Mouse (Mus musculus) neural tube, embryonic 12.5 days (tissue): ENCODE results near the gene Il4i1. TPM values are rescaled to one million over a fixed set of nuclear protein-coding genes. Genes with fewer than 3 reads are reported as not detected.

Experiments
- microRNA counts: library from miRNA; unstranded; fragments of <30 nt; microRNA quantifications from one replicate; lab custom pipeline; 2017
- microRNA-seq: library from miRNA; unstranded; fragments of <30 nt; microRNA quantifications from one replicate; pipeline ENCODE4, GENCODE M21; 2017
- polyA plus RNA-seq: library from polyadenylated mRNA; unstranded; fragments of >200 nt; fragmentation: Nextera tagmentation; extraction: Ambion mirVana; gene quantifications from 2 replicates; pipeline ENCODE4 v1.2.1, GENCODE M21; 2016

Gene Il4i1
- polyA plus RNA-seq, 1 experiment from 2014 or later: 1.5 TPM

MicroRNAs within 50 kb of the gene (microRNA counts, 519-probe panel; counts per million panel counts)
- 342 counts per million, percentile 67 among the panel's probes with 10 or more counts for microRNA mmu-miR-707 (lab: Ali Mortazavi, UCI)

Small RNAs within 50 kb of the gene (microRNA-seq; reads per million reads assigned to microRNA genes)
- gene Mir707: not detected

Other genes starting within 250 kb of the Il4i1 start
- 0.74 and 1.5 TPM in 2 replicates for gene Napsa, start 244.0 kb upstream of the Il4i1 start, polyA plus RNA-seq
- gene Kcnc3, start 225.7 kb upstream of the Il4i1 start, polyA plus RNA-seq: 2.6 and 3.7 TPM in 2 replicates
- gene Myh14, start 145.5 kb upstream of the Il4i1 start, polyA plus RNA-seq: 2.5 and 3.4 TPM in 2 replicates
- not detected in 2 replicates for gene Izumo2, start 107.6 kb upstream of the Il4i1 start, polyA plus RNA-seq
- 35.2 and 37.8 TPM in 2 replicates for gene Vrk3, start 68.0 kb upstream of the Il4i1 start, polyA plus RNA-seq
- 1.5 and 2.0 TPM in 2 replicates for gene Zfp473, start 65.3 kb upstream of the Il4i1 start, polyA plus RNA-seq
- gene Nup62, start 299 bp upstream of the Il4i1 start, polyA plus RNA-seq: 71.3 and 74.7 TPM in 2 replicates
- gene Atf5, start 271 bp downstream of the Il4i1 start, polyA plus RNA-seq: 4.8 and 5.1 TPM in 2 replicates
- 108 and 116 TPM in 2 replicates for gene Akt1s1, start 32.6 kb downstream of the Il4i1 start, polyA plus RNA-seq
- gene Tbc1d17, start 32.7 kb downstream of the Il4i1 start, polyA plus RNA-seq: 95.4 and 101 TPM in 2 replicates
- gene Pnkp, start 40.8 kb downstream of the Il4i1 start, polyA plus RNA-seq: 32.3 and 39.3 TPM in 2 replicates
- gene Ptov1, start 53.4 kb downstream of the Il4i1 start, polyA plus RNA-seq: 630 and 637 TPM in 2 replicates
- gene Med25, start 76.3 kb downstream of the Il4i1 start, polyA plus RNA-seq: 156 and 158 TPM in 2 replicates
- gene Fuz, start 79.7 kb downstream of the Il4i1 start, polyA plus RNA-seq: 17.7 and 19.1 TPM in 2 replicates
- 97.9 and 100 TPM in 2 replicates for gene Ap2a1, start 113.1 kb downstream of the Il4i1 start, polyA plus RNA-seq
- gene Tsks, start 126.8 kb downstream of the Il4i1 start, polyA plus RNA-seq: 0.14 TPM in 1 of 2 replicates, not detected in the other
- gene Cpt1c, start 158.5 kb downstream of the Il4i1 start, polyA plus RNA-seq: 39.7 and 44.1 TPM in 2 replicates
- 595 and 646 TPM in 2 replicates for gene Prmt1, start 170.2 kb downstream of the Il4i1 start, polyA plus RNA-seq
- 71.0 and 73.4 TPM in 2 replicates for gene Irf3, start 181.3 kb downstream of the Il4i1 start, polyA plus RNA-seq
- 41.1 and 42.9 TPM in 2 replicates for gene Bcl2l12, start 182.3 kb downstream of the Il4i1 start, polyA plus RNA-seq
- gene Scaf1, start 200.0 kb downstream of the Il4i1 start, polyA plus RNA-seq: 47.2 and 47.3 TPM in 2 replicates
- gene Rras, start 201.6 kb downstream of the Il4i1 start, polyA plus RNA-seq: 16.8 and 18.4 TPM in 2 replicates
- 11.8 and 14.0 TPM in 2 replicates for gene Prr12, start 236.5 kb downstream of the Il4i1 start, polyA plus RNA-seq
- gene Nosip, start 246.0 kb downstream of the Il4i1 start, polyA plus RNA-seq: 56.5 and 63.0 TPM in 2 replicates
- 15.2 and 17.9 TPM in 2 replicates for gene Prrg2, start 246.3 kb downstream of the Il4i1 start, polyA plus RNA-seq